Mouse (Mus musculus): ENCODE measurements around the gene Ccdc137. TPM values are rescaled to one million over a fixed set of nuclear protein-coding genes. Genes with fewer than 3 reads are reported as not detected.
"Not testable (repeated sequence)": the region's sequence is repeated elsewhere in the genome, so short reads cannot be mapped to it uniquely, and the experiment has no call there.

Ccdc137 gene
- polyA plus RNA-seq (2014; fragmentation: Nextera tagmentation; extraction: Ambion mirVana) = 25.4 and 25.6 TPM in 2 replicates

GRCm38 (mm10) chr11:120457772-120458751 is at the start of gene Ccdc137, which contains the start of gene Oxld1:
TSS of gene Ccdc137 (plus strand) at chr11:120458115.
TSS of gene Oxld1 (minus strand) at chr11:120458068.
- Histone ChIP-seq H3K27ac (ENCODE audit: low read depth, low read length) (peak within 1 kb of the TSS; percentile 47; the same call in 1 of the 2 replicates), H3K9me3 (ENCODE audit: control insufficient read depth, low read length) (no peaks in the 10 kb centered on the region), H3K4me2 (peak within 1 kb of the TSS; percentile 89), H3K9ac (ENCODE audit: low read length) (peak within 1 kb of the TSS; percentile 96), H3K27me3 (ENCODE audit: control insufficient read depth, insufficient read depth, low read length) (no peaks in the 10 kb centered on the region), H3K4me3 (ENCODE audit: low read depth, low read length) (peak within 1 kb of the TSS; percentile 82), H3K36me3 (ENCODE audit: control insufficient read depth, insufficient read depth, low read length) (peaks cover 12% of the 10 kb centered on the region), H3K4me1 (ENCODE audit: control insufficient read depth, insufficient read depth, low read length) (peaks cover 5% of the 10 kb centered on the region)
- DNase-seq (ENCODE audit: low spot score, missing footprints) = peak; percentile 96
- peak; percentile 92 for ATAC-seq (ENCODE audit: low FRiP score)
- WGBS = 5% methylated on average over 62 of the region's 62 CpGs

- ATAC-seq (ENCODE audit: low FRiP score); H3K4me3 ChIP-seq (ENCODE audit: low read depth, low read length); H3K27me3 ChIP-seq (ENCODE audit: control insufficient read depth, insufficient read depth, low read length); H3K9ac ChIP-seq (ENCODE audit: low read length); H3K4me2 ChIP-seq; H3K9me3 ChIP-seq (ENCODE audit: control insufficient read depth, low read length); H3K4me1 ChIP-seq (ENCODE audit: control insufficient read depth, insufficient read depth, low read length); H3K27ac ChIP-seq (ENCODE audit: low read depth, low read length): not testable (repeated sequence)
- H3K36me3 ChIP-seq (ENCODE audit: control insufficient read depth, insufficient read depth, low read length) = peaks cover 54% of the 10 kb centered on the region
- DNase-seq (ENCODE audit: low spot score, missing footprints) = peak; percentile 62
- whole genome bisulfite sequencing = 98% methylated on average over 7 of the region's 10 CpGs
These were observed 44.3 kb upstream of the Ccdc137 start for GRCm38 (mm10) chr11:120413621-120414020.

- Histone ChIP-seq H3K4me3 (ENCODE audit: low read depth, low read length) (no peak overlapping the region), H3K36me3 (ENCODE audit: control insufficient read depth, insufficient read depth, low read length) (peaks cover 33% of the 10 kb centered on the region), H3K9ac (ENCODE audit: low read length) (no peak overlapping the region), H3K4me2 (no peak overlapping the region), H3K27me3 (ENCODE audit: control insufficient read depth, insufficient read depth, low read length) (no peaks in the 10 kb centered on the region), H3K4me1 (ENCODE audit: control insufficient read depth, insufficient read depth, low read length) (no peaks in the 10 kb centered on the region), H3K9me3 (ENCODE audit: control insufficient read depth, low read length) (no peaks in the 10 kb centered on the region), H3K27ac (ENCODE audit: low read depth, low read length) (no peak overlapping the region)
- DNase-seq (ENCODE audit: low spot score, missing footprints) (peak; percentile 23), ATAC-seq (ENCODE audit: low FRiP score) (no peak)
- WGBS = 96% methylated on average over 7 of the region's 7 CpGs
These were observed 40.1 kb upstream of the Ccdc137 start for GRCm38 (mm10) chr11:120417852-120418251.

GRCm38 (mm10) chr11:120418592-120418991 is 39.3 kb upstream of the Ccdc137 start:
- Histone ChIP-seq H3K4me1 (ENCODE audit: control insufficient read depth, insufficient read depth, low read length) (no peaks in the 10 kb centered on the region), H3K4me3 (ENCODE audit: low read depth, low read length) (no peak overlapping the region), H3K9me3 (ENCODE audit: control insufficient read depth, low read length) (no peaks in the 10 kb centered on the region), H3K4me2 (no peak overlapping the region), H3K27me3 (ENCODE audit: control insufficient read depth, insufficient read depth, low read length) (no peaks in the 10 kb centered on the region), H3K36me3 (ENCODE audit: control insufficient read depth, insufficient read depth, low read length) (peaks cover 29% of the 10 kb centered on the region), H3K27ac (ENCODE audit: low read depth, low read length) (no peak overlapping the region), H3K9ac (ENCODE audit: low read length) (no peak overlapping the region)
- ATAC-seq (ENCODE audit: low FRiP score) (no peak), DNase-seq (ENCODE audit: low spot score, missing footprints) (no peak)
- 100% methylated on average over 1 of the region's 1 CpGs for WGBS

GRCm38 (mm10) chr11:120422651-120423568 is 35.0 kb upstream of the Ccdc137 start:
- H3K9ac ChIP-seq (ENCODE audit: low read length) = no peak overlapping the region
- H3K4me3 ChIP-seq (ENCODE audit: low read depth, low read length) = no peak overlapping the region
- H3K27me3 ChIP-seq (ENCODE audit: control insufficient read depth, insufficient read depth, low read length) = no peaks in the 10 kb centered on the region
- DNase-seq (ENCODE audit: low spot score, missing footprints) (peak; percentile 65), ATAC-seq (ENCODE audit: low FRiP score) (no peak)
- no peak overlapping the region for H3K27ac ChIP-seq (ENCODE audit: low read depth, low read length)
- no peaks in the 10 kb centered on the region for H3K4me1 ChIP-seq (ENCODE audit: control insufficient read depth, insufficient read depth, low read length)
- peaks cover 26% of the 10 kb centered on the region for H3K36me3 ChIP-seq (ENCODE audit: control insufficient read depth, insufficient read depth, low read length)
- no peak overlapping the region for H3K4me2 ChIP-seq
- H3K9me3 ChIP-seq (ENCODE audit: control insufficient read depth, low read length) = no peaks in the 10 kb centered on the region
- WGBS = 94% methylated on average over 13 of the region's 13 CpGs

- H3K4me1 ChIP-seq (ENCODE audit: control insufficient read depth, insufficient read depth, low read length) = no peaks in the 10 kb centered on the region
- H3K9me3 ChIP-seq (ENCODE audit: control insufficient read depth, low read length) = no peaks in the 10 kb centered on the region
- H3K36me3 ChIP-seq (ENCODE audit: control insufficient read depth, insufficient read depth, low read length) = peaks cover 24% of the 10 kb centered on the region
- no peak overlapping the region for H3K4me3 ChIP-seq (ENCODE audit: low read depth, low read length)
- H3K4me2 ChIP-seq = no peak overlapping the region
- no peak overlapping the region for H3K27ac ChIP-seq (ENCODE audit: low read depth, low read length)
- DNase-seq (ENCODE audit: low spot score, missing footprints) (peak; percentile 92), ATAC-seq (ENCODE audit: low FRiP score) (no peak)
- H3K9ac ChIP-seq (ENCODE audit: low read length) = no peak overlapping the region
- no peaks in the 10 kb centered on the region for H3K27me3 ChIP-seq (ENCODE audit: control insufficient read depth, insufficient read depth, low read length)
- 74% methylated on average over 9 of the region's 9 CpGs for WGBS
These were observed 34.2 kb upstream of the Ccdc137 start for GRCm38 (mm10) chr11:120423569-120424295.

- H3K4me2 ChIP-seq = no peak overlapping the region
- no peak overlapping the region for H3K9ac ChIP-seq (ENCODE audit: low read length)
- DNase-seq (ENCODE audit: low spot score, missing footprints) (no peak), ATAC-seq (ENCODE audit: low FRiP score) (no peak)
- WGBS = 92% methylated on average over 3 of the region's 3 CpGs
- no peaks in the 10 kb centered on the region for H3K27me3 ChIP-seq (ENCODE audit: control insufficient read depth, insufficient read depth, low read length)
- no peaks in the 10 kb centered on the region for H3K9me3 ChIP-seq (ENCODE audit: control insufficient read depth, low read length)
- no peak overlapping the region for H3K27ac ChIP-seq (ENCODE audit: low read depth, low read length)
- no peak overlapping the region for H3K4me3 ChIP-seq (ENCODE audit: low read depth, low read length)
- H3K4me1 ChIP-seq (ENCODE audit: control insufficient read depth, insufficient read depth, low read length) = no peaks in the 10 kb centered on the region
- peaks cover 20% of the 10 kb centered on the region for H3K36me3 ChIP-seq (ENCODE audit: control insufficient read depth, insufficient read depth, low read length)
These were observed 31.2 kb upstream of the Ccdc137 start for GRCm38 (mm10) chr11:120426727-120427126.

GRCm38 (mm10) chr11:120437152-120437856 is 20.6 kb upstream of the Ccdc137 start, which contains the start of gene Nploc4:
TSS of gene Nploc4 (minus strand) at chr11:120437708.
- Histone ChIP-seq H3K27me3 (ENCODE audit: control insufficient read depth, insufficient read depth, low read length) (no peaks in the 10 kb centered on the region), H3K4me1 (ENCODE audit: control insufficient read depth, insufficient read depth, low read length) (peaks cover 11% of the 10 kb centered on the region), H3K4me3 (ENCODE audit: low read depth, low read length) (peak within 1 kb of the TSS; percentile 99), H3K9me3 (ENCODE audit: control insufficient read depth, low read length) (no peaks in the 10 kb centered on the region), H3K36me3 (ENCODE audit: control insufficient read depth, insufficient read depth, low read length) (peaks cover 5% of the 10 kb centered on the region), H3K4me2 (peak within 1 kb of the TSS; percentile 86), H3K27ac (ENCODE audit: low read depth, low read length) (peak within 1 kb of the TSS; percentile 71), H3K9ac (ENCODE audit: low read length) (peak within 1 kb of the TSS; percentile 98)
- under 1% methylated on average over 73 of the region's 77 CpGs for WGBS
- DNase-seq (ENCODE audit: low spot score, missing footprints) = peak; percentile 100
- ATAC-seq (ENCODE audit: low FRiP score) = peak; percentile 96

Measured in midbrain, embryonic 11.5 days (tissue).